Mouse (Mus musculus): ENCODE results near the gene Pde2a. TPM values are rescaled to one million over a fixed set of nuclear protein-coding genes. Genes with fewer than 3 reads are reported as not detected.

Gene Pde2a
- total RNA-seq (2021) = 10 to 100 TPM; 14.8 to 26.3 TPM
- long read RNA-seq, experiment 1, partial matches to known transcripts = 4 of 7 reads
- long read RNA-seq, experiment 1, other reads (novel, unspliced or antisense) = 3 of 7 reads
- long read RNA-seq, experiment 2, partial matches to known transcripts = 19 of 27 reads
- long read RNA-seq, experiment 2, other reads (novel, unspliced or antisense) = 8 of 27 reads

DNA sequence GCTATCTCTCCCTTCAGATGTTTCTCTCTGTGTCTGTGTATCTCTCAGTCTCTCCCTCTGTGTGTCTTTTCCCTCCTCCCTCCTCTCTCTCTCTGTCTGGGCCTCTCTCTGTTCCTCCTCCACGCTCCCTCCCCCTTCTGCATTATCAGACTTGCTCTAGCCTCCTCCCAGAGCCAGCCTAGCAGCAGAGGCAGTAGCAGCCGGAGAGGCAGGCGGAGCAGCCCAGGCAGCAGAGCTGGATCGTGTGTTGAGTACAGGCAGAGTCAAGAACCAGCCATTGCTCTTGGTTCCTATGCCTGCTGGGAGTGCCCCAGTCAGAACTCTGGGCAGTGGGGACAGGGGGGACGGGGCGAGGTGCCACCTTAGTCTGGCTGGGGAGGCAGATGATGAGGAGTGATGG, at the start of gene Pde2a:
Pde2a (plus strand) TSS at position 163 of the 400 bp plus-strand sequence.
- DNase-seq = no peak

DNA sequence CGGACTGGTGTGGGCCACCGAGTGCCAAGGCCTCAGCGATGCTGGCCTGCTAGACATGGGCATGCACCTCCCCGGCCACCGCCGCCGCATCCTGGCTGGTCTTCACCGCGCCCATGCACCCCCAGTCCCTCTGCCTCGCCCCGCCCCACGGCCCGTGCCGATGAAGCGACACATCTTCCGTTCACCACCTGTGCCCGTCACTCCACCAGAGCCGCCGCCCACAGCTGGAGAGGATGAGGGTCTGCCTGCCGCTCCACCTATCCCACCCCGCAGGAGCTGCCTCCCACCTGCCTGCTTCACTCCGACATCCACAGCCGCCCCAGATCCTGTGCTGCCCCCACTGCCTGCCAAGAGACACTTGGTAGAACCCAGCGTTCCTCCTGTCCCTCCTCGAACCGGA, 48.4 kb upstream of the Pde2a start:
- no peak for DNase-seq

DNA sequence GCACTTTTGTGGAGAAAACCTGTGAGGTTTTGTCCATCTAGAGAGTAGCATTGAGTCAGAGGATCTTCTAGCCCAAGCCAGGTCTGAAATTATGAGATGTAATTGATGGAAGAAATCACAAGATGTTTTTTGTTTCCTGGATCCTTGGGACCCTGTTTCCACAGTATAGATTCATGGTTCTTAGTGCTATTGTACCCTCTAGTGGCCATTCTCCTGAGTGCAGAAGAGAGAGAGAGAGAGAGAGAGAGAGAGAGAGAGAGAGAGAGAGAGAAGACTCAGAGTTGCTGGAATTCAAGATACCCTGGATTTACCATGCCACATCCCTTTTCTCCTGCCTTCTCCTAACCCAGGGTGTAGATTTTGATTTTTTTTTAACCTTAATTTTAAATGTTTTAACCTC, 47.3 kb upstream of the Pde2a start:
- no peak for DNase-seq

DNA sequence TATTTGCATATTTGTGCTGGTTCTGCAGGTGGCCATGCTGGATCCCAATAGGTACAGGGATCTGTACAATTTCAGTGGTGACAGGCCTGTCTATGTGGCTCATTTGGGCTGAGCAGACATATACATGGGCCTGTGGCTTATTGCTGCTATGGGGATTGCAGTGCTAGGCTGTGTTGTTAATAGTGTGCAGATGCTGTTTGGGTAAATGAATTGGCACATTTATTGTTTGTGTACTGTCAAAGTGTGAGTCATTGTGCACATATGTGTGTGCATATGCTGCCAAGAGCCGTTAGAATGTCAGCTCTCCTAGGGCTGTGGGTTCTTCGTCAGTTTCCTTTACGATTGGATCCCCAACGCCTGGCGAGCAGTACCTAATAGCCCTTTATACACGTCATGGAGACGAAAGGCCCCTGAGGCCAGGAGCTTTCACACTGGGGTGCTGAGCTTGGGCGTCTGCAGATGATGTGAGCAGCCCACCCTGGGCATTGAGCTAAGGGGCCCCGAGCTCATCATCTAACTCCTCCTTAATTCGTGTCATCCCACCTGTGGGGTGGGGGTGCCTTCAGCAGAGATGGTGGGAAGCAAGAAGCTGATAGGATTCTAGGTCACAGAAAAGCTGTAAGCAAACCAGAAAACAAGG, 44.7 kb upstream of the Pde2a start:
- DNase-seq = no peak

DNA sequence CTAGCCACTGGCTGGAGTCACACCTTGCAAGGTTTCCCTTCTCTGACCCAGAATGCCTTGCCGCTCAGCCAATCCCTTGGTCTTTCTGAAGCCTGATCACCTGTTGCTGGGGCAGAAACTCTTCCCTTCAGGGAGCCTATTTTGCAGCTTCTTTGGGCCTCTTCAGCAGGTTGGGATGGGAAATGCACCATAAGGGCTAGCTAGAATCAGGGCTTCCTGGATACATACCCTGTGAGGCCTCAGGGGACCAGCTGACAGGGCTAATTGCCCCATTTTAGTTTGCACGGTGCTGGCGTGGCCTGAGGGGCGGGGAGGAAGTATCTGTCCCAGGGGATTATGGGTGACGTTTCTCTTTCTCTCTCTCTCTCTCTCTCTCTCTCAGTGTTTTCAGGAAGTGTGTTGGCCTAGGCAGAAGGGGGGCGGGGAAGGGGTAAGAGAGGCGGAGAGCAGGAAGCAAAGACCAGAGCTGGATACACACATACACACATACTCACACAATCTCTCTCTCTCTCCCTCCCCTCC, 43.7 kb upstream of the Pde2a start:
- DNase-seq = peak; percentile 78

DNA sequence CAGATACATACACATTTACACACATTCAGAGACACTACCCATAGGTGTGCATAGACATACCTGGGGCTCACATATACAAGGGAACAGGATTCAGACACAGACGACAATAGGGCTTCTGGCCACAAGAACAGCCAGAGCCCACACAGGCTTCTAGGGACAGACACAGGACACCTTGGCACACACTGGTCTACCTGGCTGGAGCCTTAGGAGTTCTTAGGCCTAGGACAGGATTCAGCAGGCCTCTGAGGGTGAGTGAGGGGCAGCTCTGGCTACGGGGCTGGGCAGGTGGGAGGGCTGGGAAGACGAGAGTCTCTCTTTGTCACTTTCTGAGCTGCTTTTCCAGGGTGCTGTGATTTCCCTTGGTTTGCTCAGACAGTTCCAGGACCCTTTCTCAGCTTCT, 43.2 kb upstream of the Pde2a start:
- no peak for DNase-seq

DNA sequence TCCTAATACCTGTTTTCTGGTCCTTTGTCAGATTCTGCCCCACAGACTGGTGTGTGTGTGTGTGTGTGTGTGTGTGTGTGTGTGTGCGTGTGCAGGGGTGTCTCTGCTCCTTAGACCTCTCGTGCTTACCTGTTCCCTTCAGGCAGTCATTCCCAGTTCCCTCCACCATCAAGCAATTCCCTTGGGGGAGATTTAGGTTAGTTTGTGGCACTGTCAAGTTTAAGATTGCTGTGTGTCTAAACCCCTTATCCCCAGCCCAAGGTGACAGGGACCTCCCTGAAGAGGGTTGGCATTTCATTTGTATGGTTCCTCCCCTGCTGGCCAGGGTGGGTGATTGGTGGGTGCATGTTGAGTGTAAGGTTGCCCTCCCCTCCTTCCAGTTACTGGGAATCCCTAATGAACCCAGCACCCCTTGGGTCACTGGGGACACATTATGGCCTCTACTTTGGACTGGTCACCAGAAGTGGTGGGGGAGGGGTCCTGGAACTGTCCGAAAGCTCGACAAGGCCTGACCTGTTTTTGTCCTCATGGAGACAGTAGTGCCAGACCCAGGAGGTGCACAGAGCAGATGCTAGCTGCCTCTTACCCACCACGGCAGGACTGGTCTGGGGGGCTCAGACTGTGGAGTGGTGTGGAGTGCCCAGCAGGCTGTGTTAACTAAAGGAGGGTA, 42.6 kb upstream of the Pde2a start:
- DNase-seq = no peak

DNA sequence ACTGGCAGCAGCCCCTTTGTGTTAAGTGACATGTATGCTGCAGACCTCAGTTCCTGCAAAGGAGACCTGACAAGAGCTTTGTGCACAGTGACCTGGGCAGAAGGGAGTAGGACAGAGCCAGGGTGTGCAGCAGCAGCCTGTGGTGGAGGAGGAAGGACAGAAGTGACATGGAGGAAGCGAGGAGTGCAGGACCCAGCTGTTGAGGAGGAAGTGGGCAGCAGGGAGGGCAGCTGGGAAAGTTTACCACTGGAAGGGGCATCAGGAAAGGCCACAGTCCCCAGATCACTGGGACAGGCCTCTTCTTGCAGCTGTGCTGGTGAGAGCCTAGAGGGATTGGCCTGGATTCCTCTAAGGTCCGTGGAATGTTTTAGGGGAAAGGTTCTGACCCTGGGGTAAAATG, 41.8 kb upstream of the Pde2a start:
- DNase-seq = no peak

DNA sequence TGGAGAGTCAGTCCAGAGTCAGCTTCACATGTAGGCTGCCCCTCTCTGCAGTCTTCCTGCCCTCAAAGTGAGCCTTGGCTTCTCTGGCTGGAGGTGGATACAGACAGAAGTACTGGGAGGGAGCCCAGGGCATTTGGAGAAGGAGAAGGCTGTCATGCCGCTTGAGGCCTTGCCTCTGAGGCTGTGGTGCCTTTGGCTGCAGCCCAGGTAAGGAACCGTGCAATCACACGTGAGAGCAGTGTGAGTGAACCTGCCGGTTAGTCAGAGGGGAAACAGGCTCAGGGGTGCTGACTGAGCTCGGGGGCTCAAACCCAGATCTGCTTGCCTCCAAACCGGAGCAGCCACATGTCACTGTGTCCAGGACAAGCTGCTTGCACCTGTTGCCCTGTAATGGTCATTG, 40.0 kb upstream of the Pde2a start:
- DNase-seq = no peak

DNA sequence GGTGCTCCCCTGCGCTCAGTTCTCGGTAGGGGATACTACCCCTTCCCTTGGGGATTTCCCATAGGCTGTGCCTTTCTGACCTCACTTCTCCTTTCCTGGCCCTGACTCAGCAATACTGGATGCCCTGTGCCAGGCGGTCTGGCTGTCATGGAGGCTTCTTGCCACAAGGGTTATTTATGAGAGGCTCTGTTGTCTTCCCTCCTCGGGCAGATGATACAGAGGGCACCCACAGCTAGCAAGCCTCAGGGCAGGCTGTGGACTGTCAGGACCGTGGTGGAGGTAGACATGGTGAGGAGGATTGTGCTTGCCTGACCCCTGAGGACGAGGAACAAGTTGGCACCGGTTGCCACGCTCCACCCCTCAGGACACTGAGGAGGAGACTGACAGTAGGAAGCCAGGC, 39.1 kb upstream of the Pde2a start:
- DNase-seq = peak; percentile 62

DNA sequence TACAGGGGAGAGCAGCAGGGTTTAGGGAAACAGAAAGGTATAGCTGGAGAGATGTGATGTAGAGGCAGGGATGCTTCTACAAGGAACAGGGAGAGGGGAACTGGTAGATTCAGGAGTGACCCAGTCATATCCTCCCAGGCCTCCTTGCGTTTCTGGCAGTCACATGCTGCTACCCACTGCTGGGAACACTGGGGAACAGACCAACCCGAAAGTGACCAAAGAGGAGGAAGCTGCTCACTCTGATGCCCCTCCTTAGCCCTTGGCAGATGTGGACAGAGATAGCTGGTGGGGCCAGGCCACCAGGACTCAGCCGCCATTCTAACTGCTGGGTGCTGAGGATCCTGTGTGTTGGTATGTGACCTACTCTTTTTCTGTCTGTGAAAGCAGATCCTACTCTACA, 37.7 kb upstream of the Pde2a start:
- DNase-seq = no peak

DNA sequence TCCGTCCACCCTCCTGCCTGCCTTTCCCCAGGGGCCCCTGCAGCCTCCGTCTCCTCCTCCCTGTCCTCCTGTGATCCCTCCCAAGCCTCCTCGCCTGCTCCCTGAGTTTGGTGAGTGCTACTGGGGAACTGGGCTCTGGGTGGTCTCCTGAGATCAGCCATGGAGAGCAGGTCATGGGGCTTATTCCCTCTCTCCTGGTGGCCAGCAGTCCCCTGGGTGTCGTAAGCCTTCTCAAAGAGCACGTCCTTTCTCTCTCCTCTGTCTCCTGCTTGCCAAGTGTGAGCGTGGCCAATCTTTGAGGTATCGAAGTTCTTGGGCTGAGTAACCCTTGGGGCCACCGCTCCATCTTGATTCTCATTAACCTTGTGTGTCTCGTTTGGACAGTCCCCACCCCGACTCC, 36.6 kb upstream of the Pde2a start:
- no peak for DNase-seq

DNA sequence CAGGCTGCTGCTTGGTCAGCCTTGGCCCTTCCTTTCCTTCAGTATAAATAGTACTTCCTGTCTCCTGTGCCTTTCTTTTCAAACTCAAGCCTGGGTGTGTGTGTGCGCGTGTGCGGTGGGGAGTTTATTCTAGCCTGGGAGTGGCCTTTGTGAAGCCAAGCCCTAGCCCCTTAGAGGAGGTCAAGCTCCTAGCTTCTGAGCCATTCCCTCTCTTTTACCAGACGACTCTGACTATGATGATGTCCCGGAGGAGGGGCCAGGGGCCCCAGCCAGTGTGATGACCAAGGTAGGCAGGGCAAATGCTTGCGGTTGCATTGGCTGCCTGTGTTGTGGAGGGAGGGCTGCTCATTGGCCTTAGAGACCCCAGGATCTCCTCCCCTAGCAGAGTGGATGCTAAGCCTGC, 36.2 kb upstream of the Pde2a start:
- no peak for DNase-seq

DNA sequence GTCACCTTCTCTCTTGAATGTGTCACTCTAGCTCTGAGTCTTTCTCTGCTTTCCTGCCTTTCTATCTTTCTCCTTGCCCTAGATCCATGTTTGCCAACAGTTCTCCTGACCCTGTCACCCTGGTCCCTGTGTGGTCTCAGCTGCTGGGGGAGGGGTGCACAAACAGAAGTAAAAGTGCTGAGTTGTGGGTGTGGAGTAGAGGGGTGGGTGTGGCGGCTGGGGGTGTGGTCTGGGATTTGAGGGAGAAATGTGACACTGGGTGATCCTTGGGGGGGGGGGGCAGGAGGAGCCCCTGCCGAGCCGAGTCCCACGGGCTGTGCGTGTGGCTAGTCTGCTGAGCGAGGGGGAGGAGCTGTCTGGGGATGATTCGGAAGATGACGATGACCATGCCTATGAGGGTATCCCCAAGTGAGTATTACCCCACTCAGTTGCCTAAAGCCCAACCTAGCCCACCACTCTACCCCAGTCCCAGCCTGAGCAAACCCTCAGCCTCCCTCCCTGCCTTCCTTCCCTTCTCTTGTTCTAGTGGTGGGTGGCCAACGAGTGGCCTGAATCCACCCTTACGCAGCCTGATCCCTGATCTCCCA, 35.5 kb upstream of the Pde2a start:
- no peak for DNase-seq

DNA sequence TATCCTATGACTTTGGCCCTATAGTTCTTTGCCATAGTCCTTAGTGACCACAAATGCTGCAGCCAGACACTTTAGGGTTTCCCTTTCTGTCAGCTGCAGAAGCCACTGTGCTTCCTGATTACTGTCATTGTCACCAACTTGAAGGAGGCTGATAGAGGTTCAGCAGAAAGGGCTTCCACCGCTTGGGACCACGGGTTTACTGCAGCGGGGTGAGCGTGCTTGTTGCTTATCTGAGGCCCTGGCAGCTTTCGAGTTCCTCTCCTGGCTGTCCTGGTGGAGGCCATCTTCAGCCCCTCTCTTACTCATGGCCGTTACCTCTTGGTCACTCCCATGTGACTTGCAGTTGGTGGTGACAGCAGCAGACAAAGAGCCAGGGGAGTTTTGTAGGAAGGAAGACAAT, 32.2 kb upstream of the Pde2a start:
- no peak for DNase-seq

DNA sequence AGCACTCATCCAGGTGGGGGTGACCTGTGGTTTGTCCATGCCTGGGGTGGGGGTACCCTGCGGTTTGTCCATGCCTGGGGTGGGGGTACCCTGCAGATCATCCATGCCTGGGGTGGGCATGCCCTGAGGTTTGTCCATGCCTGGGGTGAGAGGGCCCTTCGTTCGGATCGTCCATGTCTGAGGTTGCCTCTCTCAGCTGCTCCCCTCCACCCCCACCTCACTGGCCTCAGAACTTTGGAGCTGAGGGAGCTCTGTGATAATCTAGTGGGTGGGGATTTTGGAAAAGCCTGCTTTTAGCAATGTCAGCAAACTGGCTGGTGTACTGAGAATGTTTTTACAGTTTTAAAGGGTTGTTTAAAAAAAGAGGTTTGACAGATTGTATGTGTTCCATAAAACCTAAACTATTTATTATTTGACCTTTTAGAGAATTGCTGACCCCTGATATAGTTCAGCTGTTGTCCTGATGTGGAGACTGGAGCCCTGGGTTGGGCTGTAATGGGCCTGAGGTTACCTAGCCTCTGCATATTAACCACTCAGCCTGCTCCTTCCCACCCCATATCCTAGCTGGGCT, 29.5 kb upstream of the Pde2a start:
- DNase-seq = no peak

DNA sequence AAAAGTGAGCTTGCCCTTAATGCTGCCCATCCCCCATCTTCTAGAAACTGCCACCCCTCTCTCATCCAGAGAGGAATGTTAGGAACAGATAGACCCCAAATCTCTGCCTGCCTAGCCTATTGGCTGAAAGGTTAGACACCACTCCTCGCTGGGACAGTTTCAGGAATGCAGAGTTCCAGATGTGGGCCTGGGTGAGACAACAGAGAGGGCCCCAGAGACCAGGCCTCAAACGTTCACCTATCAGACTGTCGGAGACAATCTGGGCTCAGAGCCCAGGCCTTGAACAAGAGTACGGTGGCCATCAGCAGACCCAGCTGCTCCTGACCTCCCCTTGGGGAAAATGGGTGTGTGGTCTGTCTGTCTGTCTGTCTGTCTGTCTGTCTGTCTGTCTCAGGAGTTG, 28.5 kb upstream of the Pde2a start:
- DNase-seq = no peak

DNA sequence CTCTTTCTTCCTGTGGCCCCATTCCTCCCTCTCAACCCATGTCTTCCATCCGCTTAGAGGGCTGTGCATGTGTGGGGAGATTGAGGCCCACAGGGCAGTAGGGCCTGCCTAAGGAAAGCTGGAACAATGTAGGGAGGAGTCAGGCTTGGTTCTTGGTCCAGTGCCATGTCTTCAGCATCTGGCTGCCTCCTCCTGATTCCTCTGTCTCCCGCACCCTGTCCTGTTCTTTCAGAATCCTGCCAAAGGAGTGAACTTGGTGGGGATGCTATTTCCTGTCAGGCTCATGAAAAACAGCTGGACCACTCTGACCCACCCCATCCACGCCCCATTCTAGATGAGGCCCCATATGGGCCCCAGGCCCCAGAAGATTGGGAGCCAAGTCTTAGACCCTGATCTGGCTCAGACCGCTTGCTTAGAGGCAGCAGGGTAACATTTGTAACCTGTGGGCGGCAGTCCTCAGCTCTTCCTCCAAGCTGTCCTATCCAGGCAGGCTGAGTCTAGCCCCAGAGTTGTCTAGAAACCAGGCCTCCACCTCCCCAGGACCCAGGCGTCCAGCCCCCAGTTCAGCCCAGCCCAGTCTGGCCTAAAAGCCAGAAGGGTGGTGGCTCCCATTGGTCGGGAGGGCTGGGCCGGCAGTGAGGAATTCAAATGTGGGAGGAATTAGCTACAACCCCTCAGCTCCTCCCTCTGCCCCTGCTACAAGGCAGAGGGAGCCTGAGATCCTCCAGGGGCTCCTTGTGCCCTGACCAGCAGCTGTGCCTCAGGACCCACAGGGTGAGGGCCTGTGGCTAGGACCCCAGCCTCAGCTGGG, 27.6 kb upstream of the Pde2a start:
- peak; percentile 88 for DNase-seq

DNA sequence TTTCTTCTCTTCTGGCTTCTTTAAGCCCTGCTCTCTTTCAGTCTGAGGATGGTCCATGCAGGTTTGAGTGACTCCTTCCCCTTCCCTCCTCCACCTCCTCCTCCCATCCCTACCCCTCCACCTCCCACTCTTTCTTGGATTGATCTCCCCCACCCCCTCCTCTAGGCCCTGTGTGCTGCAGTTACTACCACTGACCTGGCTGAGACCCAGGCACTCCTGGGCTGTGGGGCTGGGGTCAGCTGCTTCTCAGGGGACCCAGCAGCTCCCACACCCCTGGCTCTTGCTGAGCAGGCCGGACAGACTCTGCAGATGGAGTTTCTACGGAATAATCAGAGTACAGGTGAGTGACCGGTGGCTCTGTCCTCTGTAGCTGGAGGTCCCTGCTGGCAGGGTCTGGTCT, 26.9 kb upstream of the Pde2a start:
- no peak for DNase-seq

DNA sequence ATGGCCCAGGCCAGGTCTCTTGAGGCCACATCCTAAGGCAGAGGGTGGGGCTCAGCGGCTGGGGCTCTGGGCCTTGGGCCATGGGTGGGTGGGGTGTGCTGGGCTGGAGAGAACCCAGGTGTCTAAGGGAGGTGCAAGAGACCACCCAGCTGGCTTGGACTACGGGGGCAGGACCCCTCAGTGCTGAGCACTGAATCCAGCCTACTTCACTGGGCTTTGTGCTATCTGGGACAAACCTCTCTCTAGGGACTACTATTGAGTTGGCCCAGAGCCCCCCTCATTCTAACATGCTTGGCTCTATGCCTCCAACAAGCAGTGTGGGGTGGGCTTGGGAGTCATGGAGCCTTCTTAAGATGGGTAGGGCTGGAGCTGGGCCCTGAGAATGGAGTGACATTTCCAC, 26.0 kb upstream of the Pde2a start:
- no peak for DNase-seq

DNA sequence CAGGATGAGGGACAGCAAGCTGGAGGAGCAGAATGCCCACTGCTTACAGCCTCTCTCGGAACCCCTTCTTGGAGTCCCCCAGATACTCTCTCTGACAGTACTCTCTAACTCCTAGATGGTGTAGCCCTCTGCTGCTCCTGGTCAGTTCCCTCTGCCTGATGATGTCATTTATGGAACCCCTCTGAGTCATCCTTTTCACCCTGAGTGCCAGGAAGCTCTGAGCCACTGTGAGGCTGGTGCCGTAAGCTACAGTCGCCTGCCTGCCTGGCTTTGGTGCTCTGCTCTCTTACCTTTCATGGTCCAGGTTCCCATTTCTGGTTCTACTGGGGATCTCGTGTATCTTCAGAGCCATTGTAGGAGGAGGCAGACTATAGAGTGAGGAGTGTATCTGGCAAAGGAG, 24.3 kb upstream of the Pde2a start:
- no peak for DNase-seq

DNA sequence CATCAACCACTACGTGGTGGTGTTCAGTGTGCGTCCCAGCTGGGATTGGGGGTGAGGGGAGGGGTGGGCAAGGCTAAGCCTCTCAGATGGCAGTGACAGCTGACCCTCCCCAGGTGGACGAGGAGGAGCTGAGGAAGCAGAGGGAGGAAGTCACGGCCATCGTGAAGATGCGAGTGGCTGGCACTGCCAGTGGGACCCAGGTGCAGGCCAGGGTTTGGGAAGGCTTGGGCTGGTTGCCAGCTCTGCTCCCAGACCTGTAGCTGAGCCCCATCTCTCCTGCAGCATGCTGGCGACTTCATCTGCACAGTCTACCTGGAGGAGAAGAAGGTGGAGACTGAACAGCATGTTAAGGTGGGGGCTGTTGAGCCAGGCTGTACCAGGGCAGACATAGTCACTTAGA, 20.0 kb upstream of the Pde2a start:
- no peak for DNase-seq

Data from gastrocnemius, postnatal 25 days (tissue).